ENCODE assay signal across 8 mouse cellular contexts in genomic region chr17:12791420-12791819, GRCm38 (mm10). TPM values are rescaled to one million over a fixed set of nuclear protein-coding genes. Genes with fewer than 3 reads are reported as not detected.
DNase-seq lines count a peak whose midpoint lies in the region; ATAC-seq and TF ChIP-seq lines count a peak whose summit lies in the region.

No protein-coding gene starts in this region.

- DNase-seq in kidney, adult 11 months, result peak; percentile 26
- DNase-seq in kidney, adult 18-20 months, result no peak
- peak; percentile 54 for DNase-seq in gastrocnemius, adult 2 months
- peak; percentile 70 for DNase-seq in induced T-regulatory cell, adult 2 months (ENCODE audit: low read depth)
- DNase-seq in cerebellum, postnatal 10 days, result no peak
- DNase-seq in adrenal gland, postnatal 4 days (ENCODE audit: low spot score in 2 of 2), result no peak
- no peak for DNase-seq in adrenal gland, adult 18-20 months (ENCODE audit: low spot score in 2 of 2)

- peak overlapping the region; percentile 79 for H3K27ac ChIP-seq in gastrocnemius, adult 2 months
- peak overlapping the region; percentile 97 for H3K27ac ChIP-seq in lung, embryonic 16.5 days (ENCODE audit: low read length)

- 0 out of 2 replicates have a peak, but pooled peaks cover 4% of the 10 kb centered on the region for H3K9me3 ChIP-seq in lung, embryonic 16.5 days (ENCODE audit: control insufficient read depth, low read length)

- H3K4me2 ChIP-seq in lung, embryonic 16.5 days (ENCODE audit: low read depth, low read length), result no peak overlapping the region

- WGBS in lung, embryonic 16.5 days, result 21% methylated on average over 4 of the region's 4 CpGs

- no peak overlapping the region for H3K4me3 ChIP-seq in gastrocnemius, adult 2 months
- H3K4me3 ChIP-seq in lung, embryonic 16.5 days (ENCODE audit: low read length), result no peak overlapping the region

- ATAC-seq in lung, embryonic 16.5 days (ENCODE audit: low read depth), result peak; percentile 10; the same call in 1 of the 2 replicates

- H3K4me1 ChIP-seq in lung, embryonic 16.5 days (replicated peaks; ENCODE audit: control insufficient read depth, insufficient read depth, low read length), result peaks cover 47% of the 10 kb centered on the region

- no peak for TF ChIP-seq CTCF in gastrocnemius, adult 2 months (IDR thresholded peaks at IDR 0.05)

- peak overlapping the region; percentile 21 for H3K9ac ChIP-seq in lung, embryonic 16.5 days (ENCODE audit: low read length)

- H3K36me3 ChIP-seq in lung, embryonic 16.5 days (ENCODE audit: control insufficient read depth, insufficient read depth, low read length), result peaks cover 5% of the 10 kb centered on the region

- intact Hi-C loops in gastrocnemius, adult 2 months (cut with DNase I), result loop anchor here (5.0 kb wide), 2 partner anchors 49 to 69 kb away; no protein-coding TSS in a partner anchor

- H3K27me3 ChIP-seq in lung, embryonic 16.5 days (ENCODE audit: control insufficient read depth, insufficient read depth, low read depth, low read length), result no peaks in the 10 kb centered on the region

RNA-seq across cellular contexts. Expression of gene Igf2r, which starts 22.0 kb away (rescaled TPM):
- 10 to 100 TPM; 36.9 to 46.7 TPM for total RNA-seq in gastrocnemius, adult 2 months (2021)
- polyA plus RNA-seq in lung, embryonic 16.5 days (2015; fragmentation: Nextera tagmentation; extraction: Ambion mirVana), result 59.0 and 64.4 TPM in 2 replicates
- total RNA-seq in adrenal gland, postnatal 4 days (2021), result 10 to 100 TPM; 76.4 to 82.0 TPM
- 10 to 100 TPM; 55.8 to 67.8 TPM for total RNA-seq in adrenal gland, adult 18-20 months (2021)

Comparison
In these comparisons a context has a peak if more than half of its experiments do, and no peak if none do; other contexts are left out.
1. DNase-seq: peak in kidney, adult 11 months (single experiment), gastrocnemius, adult 2 months (single experiment) and induced T-regulatory cell, adult 2 months (single experiment); none in kidney, adult 18-20 months (single experiment), cerebellum, postnatal 10 days (0 of 2), adrenal gland, postnatal 4 days (0 of 2) and adrenal gland, adult 18-20 months (0 of 2).